Mouse (Mus musculus) effector memory CD4-positive, alpha-beta T cell, adult 7 months (primary cell): ENCODE results near the gene Usmg5. TPM values are rescaled to one million over a fixed set of nuclear protein-coding genes. Genes with fewer than 3 reads are reported as not detected.

Source experiments
- polyA plus RNA-seq: library from polyadenylated mRNA; unstranded; fragments of 100-300 nt; shearing (Covaris generic); gene quantifications from one replicate; pipeline ENCODE4 v1.2.1, GENCODE M21; 2017

The Usmg5 gene
- 539 TPM for polyA plus RNA-seq

GRCm38 (mm10) chr19:47090550-47091156 is at the start of gene Usmg5, which contains the start of gene Pdcd11:
Gene Usmg5, minus strand, starts transcription at chr19:47090647.
Gene Pdcd11, plus strand, starts transcription at chr19:47090768.

GRCm38 (mm10) chr19:47137771-47138421 is 47.4 kb upstream of the Usmg5 start, which contains the start of gene Calhm2:
Gene Calhm2, minus strand, starts transcription at chr19:47138294.

GRCm38 (mm10) chr19:47067096-47067882 is 23.2 kb downstream of the Usmg5 start, which contains the start of gene Taf5:
Gene Taf5, plus strand, starts transcription at chr19:47067746.

GRCm38 (mm10) chr19:47050271-47051032 is 40.0 kb downstream of the Usmg5 start, which contains the start of gene Pcgf6:
Gene Pcgf6, minus strand, starts transcription at chr19:47050906.

Other genes with a start within 250 kb of the Usmg5 start
- 0.12 TPM for gene Ina, start 75.9 kb downstream of the Usmg5 start, polyA plus RNA-seq
- 84.5 TPM for gene Nt5c2, start 75.5 kb downstream of the Usmg5 start, polyA plus RNA-seq
- gene Pcgf6, start 39.7 kb downstream of the Usmg5 start, polyA plus RNA-seq: 30.5 TPM
- gene Taf5, start 22.9 kb downstream of the Usmg5 start, polyA plus RNA-seq: 25.1 TPM
- gene Pdcd11, start 121 bp upstream of the Usmg5 start, polyA plus RNA-seq: 15.5 TPM
- gene Calhm2, start 47.6 kb upstream of the Usmg5 start, polyA plus RNA-seq: 3.6 TPM
- gene Calhm1, start 53.6 kb upstream of the Usmg5 start, polyA plus RNA-seq: not detected
- not detected for gene Calhm3, start 67.1 kb upstream of the Usmg5 start, polyA plus RNA-seq
- 0.65 TPM for gene Neurl1a, start 88.2 kb upstream of the Usmg5 start, polyA plus RNA-seq